Mouse (Mus musculus) cerebellum, postnatal 10 days (tissue): ENCODE measurements around the gene Zc3h18.

Experiments used
- DNase-seq, 2 experiments: peaks; one replicate each; pipeline ENCODE4 v3.0.0; 2021; ENCODE audit warnings: mixed read lengths in 2 of 2

Zc3h18 gene

DNA sequence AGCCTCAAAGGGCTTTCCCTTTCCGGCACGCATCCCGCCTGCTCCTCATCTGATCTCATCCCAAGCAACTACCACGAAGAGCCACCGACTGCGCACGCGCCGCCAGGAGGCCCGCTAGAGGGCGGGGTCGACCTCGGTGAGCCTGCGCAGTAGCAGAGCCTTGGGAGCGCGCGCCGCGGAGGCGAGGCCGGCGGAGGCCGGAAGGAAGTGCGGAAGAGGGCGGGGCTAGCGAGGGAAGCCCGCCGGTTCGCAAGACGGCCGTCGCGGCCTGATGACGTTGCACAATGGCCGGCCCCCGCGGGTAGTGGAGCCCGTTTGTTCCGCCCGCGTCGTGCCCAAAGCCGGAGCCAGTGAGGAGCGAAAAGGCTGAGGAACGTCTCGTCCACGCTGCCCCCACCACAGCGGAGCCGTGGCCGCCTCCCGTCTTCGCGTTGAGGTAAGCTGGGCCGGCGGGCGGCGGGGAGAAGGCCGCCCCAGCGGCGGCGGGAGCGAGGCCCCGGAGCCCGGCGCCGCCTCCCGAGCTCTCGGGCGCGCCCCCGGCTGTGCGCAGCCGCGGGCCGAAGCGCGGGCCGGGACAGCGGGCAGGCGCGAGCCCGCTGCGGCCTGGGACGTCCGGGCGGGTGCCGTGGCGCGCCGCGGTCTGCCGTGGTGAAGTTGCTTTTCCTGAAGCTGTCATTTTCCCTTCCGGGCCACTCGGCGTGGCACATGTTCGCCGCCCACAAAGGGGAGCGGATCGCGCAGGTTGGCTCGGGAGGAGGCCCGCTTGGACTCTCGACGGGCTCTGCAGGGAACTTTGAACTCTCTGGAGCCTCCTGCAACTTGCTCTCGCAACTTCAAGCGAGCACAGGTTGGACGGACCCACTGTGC is at the start of gene Zc3h18:
TSS of gene Zc3h18 (plus strand) at position 245 of the 867 bp plus-strand sequence.
- peak; percentile 100 for DNase-seq

DNA sequence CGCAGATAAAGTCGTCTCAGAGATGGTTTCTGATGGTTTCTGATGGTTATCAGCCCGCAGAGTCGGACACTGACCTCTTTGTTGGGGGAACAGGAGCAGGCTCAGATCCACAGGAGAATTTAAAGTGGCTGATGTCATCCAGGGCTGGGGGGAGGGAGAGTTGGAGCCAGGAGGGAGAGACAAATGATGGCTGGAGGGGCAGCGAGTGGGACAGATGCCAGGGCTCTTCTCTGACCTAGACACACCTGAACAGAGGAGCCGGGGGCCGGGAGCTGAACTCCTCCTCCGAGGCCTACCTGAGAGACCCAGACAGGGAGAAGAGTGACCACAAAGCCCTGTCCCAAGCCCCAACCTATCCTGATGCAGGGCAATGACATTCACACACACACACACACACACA is 47.3 kb upstream of the Zc3h18 start:
- peak; percentile 50 to 62 for DNase-seq

DNA sequence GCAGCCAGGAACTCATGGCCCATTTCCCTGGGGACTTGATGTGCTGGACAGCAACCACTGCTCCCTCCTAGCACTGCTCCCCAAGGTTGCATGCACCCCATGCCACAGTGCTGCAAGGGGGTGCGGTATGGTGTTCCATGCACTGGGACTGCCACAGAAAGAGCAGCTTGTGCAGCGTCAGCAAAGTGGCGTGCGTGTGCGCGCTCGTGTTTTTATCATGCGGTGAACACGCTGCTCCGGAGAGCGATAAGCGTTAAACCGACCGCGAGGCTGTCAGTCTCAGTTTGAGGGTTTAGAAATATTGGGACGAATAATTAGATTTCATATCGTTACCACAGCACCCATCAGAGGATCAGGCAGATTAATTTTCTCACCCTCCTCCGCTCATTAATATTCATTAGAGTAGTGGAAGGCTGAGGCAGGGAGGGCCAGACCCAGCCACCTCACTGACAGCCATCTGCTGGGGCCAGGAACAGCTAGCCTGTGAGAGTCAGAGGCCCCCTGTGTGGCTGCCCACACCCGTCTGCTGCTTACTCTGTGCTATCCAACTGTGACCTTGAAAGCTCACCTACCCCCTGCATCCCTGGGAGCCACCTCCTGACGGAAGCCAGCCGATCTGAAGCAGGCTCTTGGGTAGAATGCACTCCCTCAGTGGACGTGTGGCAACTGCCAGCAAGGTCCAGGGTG is 46.7 kb upstream of the Zc3h18 start:
- no peak for DNase-seq

DNA sequence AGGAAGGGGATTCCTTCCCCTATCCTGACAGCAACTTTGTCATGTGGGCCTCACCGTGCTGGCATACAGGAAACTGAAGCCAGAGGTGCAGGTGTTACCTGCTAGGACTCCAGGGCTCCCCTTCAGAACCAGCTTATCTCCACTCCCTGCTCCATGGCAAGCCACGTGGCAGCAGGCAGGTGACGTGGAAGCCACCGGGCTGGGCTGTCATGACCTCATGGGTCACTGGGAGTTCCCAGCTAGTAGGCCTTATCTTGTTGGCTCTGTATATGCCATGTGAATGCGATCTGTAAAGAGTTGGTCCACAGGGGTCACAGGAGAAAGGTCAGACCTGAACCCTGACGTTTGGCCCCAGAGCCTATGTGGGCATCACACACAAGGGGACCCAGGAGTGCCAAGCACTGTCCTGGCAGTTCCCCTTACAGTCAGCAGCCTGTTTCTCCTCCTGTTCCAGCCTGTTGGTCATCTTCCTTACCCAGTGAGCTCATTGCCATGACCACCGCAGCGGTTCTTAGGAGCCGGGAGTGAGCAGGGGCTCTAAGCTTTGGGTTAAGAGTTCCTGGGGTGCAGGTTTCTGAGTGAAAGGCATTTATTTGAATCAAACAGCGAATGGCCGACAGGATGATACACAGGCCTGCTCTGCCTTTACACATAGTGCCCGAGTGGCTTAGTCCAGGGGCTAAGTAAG is 45.8 kb upstream of the Zc3h18 start:
- no peak for DNase-seq

DNA sequence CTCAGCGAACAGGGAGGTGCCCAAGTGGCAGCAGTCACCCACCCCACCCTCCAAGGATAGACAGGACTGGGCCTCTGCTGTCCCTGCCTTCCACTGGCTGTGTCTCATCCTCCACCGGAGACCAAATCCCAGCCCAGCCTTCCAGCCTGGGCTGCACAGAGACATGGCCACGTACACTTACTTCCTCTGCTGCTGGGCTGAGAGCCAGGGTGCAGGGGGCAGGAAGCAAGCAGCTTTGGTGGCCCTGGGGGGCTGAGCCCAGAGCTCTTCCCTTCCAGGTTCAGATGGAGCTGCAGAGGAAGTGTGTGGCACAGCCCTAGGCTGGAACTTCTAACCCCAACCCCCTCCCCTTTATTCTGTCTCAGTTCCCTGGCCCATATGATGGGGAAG is 45.3 kb upstream of the Zc3h18 start:
- DNase-seq: peak in 1 of 2 experiments; percentile 57

DNA sequence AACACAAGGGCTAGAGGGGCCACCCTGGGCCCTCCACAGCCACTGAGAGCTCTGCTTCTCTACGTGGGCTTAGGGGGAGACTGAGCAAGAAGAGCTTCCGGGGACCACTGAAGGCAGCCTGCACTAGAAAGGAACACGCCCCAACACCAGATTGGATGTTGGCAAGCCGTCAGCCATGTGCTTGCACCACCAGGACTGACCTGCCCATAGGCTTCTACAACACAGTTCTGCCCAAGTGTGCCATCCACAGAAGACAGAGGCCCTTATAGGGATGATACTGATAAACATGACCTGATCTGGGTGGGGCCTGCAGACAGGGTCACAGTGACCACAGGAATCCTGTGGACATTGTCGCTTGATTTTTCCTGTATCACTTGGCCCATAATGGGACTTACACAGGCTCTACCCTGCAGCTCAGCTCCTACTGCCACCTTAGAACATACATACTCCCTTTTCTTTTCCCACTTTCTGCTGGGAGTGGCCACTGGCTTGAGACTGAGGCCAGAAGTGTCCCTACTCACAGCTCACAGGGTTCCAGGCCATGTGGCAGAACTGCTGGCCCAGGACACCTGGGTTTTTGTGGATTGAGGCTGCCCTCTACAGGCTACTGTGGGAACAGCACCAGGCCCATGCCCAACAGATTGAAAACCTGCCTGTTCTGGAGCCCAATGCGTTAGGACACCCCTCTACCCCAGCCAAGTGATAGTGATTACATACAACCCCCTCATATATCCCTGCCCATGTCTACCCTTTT is 43.5 kb upstream of the Zc3h18 start:
- peak; percentile 91 to 94 for DNase-seq

DNA sequence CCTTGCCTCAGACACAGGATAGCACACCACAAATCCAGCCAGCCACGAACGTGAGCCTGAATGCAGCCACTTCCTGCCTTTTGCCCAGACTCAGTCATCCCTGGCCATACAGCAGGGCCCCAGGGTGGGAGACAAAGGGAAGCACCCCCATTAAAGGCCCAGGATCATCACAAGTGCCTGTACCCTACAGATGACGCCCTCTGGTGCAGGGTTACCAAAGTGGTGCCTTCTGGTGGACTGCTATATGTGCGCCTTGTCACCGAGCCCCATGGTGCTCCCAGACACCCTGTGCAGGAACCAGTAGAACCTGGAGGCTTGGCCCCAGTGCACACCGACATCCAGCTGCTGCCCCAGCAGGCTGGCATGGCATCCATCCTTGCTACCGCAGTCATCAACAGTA is 42.9 kb upstream of the Zc3h18 start:
- DNase-seq: no peak

DNA sequence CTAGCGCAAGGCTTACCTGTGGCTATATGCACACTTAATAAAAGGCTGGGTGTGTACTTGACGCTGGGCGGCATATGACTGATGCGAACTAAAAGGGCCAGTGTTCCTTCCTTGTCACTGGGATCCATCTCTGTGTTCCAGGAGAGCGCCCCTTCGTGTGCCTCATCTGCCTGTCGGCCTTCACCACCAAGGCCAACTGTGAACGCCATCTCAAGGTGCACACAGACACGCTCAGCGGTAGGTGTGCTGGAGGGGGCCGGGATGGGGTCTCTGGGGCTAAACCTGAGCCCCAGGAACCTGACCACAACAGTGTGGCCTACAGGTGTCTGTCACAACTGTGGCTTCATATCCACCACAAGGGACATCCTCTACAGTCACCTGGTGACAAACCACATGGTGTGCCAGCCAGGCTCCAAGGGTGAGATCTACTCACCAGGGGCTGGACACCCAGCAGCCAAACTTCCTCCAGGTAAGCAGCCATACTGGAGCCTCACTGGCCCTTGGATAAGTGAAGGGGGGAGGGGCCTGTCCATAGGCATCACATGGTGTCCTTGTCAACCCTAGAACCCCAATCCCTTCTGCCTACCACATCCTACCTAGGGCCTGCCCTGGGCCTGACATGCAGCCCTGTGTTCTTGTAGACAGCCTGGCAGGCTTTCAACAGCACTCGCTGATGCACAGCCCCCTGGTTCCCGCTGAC is 41.5 kb upstream of the Zc3h18 start:
- peak in 1 of 2 experiments; percentile 54 for DNase-seq

DNA sequence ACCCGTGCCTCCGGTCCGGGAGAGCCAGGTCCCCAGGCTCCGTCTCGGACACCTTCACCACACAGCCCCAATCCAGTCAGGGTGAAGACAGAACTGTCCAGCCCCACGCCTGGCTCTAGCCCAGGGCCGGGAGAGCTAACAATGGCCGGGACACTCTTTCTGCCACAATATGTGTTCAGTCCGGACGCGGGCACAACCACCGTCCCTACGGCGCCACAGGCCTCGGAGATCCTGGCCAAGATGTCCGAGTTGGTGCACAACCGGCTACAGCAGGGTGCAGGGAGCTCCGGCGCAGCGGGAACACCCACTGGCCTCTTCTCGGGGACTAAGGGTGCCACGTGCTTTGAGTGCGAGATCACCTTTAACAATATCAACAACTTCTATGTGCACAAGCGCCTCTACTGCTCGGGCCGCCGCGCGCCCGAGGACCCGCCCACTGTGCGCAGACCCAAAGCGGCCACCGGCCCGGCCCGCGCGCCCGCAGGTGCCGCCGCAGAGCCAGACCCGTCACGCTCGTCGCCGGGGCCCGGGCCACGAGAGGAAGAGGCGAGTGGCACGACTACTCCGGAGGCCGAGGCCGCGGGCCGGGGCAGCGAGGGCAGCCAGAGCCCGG is 40.7 kb upstream of the Zc3h18 start:
- DNase-seq: peak; percentile 51 to 60

DNA sequence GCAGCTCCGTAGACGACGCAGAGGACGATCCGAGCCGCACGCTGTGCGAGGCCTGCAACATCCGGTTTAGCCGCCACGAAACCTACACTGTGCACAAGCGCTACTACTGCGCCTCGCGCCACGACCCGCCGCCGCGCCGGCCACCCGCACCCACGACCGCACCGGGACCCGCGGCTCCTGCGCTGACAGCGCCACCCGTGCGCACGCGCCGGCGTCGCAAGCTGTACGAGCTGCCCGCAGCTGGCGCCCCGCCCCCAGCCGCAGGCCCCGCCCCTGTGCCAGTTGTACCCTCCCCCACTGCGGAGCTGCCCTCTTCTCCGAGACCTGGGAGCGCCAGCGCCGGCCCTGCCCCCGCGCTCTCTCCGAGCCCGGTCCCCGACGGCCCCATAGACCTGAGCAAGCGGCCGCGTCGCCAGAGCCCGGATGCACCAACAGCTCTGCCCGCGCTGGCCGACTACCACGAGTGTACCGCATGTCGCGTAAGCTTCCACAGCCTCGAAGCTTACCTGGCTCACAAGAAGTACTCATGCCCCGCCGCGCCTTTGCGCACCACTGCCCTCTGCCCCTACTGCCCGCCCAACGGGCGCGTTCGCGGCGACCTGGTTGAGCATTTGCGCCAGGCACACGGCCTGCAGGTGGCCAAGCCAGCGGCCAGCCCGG is 40.0 kb upstream of the Zc3h18 start:
- peak; percentile 78 to 80 for DNase-seq

DNA sequence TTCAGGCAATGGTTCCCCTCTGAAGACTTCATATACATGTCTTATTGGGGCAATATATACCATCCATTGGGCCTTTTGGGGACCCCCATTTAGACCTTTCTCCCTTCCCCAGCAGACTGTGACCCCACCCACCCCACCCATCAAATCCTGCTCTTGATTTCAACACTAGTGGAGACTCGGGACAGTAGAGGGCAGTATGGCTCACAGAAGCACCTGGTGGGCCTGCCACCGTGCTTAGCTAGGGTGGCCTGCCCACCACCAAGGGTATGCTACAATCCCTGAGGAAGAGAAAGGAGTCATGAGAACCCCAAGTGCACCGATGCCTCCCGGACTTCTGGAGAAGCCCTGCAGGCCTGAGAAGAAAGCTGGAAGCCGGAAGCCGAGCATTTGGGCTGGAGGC is 37.6 kb upstream of the Zc3h18 start:
- peak; percentile 64 to 66 for DNase-seq

DNA sequence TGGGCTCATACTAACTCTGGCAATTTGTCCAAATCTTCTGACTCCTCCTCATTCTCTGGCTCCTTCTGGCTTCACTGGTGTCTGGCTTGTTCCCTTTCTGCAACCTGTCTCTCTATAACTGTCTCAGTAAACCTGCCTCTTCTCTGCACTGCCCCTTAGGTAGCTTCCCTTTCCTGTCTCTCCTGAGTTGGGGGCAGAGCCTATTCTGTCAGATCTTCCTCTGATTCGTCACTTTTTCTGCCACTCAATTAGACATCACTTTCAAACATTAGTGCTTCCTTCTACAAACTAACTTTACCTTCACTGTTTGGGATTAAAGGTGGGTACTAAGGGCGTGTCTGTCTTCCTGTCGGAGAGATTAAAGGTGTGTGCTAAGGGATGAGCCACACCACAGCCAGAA is 35.6 kb upstream of the Zc3h18 start:
- DNase-seq: no peak

DNA sequence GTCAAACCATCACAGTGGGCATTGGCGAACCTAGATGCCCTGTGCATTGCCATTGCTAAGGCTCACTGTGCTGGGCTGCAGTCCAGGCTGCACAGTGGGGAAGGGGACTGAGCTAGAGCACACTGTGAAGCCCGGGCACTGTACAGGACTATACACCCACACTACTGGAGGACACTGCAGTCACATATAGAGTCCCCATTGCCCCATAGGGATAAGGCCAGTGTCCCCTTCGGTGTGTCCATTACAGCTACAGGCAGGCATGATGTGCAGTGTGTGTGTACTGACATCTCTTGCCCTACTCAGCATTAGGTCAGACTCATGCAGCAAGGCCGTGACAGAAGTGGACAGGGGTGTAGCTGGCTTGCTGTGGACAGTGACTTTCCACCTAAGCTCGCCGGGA is 34.6 kb upstream of the Zc3h18 start:
- peak in 1 of 2 experiments; percentile 59 for DNase-seq

DNA sequence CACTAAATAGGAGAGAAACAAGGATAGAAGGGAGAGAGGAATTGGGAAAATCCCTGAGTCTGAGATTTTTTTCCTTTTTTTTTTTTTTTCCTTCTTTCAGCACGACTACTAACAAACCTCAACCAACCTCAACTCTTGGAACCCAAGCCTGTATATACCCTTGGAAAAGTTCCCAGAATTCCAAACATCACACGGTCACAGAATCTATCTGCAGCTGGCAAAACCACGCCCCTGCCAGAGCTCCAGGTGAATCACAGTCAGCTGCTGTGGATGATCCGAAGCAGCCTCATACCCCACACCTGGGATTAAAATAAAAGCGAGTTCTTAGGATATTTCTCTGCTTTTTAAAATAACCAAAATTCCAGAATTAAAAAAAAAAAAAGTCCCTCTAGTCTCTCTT is 34.0 kb upstream of the Zc3h18 start:
- DNase-seq: no peak

DNA sequence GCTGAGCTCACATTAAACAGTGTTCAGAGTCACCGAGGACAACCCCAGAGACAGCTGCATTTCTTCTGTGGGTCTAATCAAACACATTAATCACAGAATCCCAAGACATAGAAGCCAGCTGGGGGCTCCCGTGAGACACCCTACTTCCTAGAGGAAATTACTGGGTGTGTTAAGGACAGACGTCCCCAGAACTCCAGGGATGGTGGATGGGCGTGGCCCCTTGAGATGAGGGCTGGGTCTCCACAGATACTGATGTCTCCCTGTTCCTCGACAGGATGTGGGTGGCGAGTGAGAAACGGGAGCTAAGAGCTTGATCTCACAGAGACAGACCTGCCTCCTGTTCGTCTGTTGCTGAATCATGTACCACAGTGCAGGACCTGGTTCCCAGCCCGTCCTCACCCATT is 33.6 kb upstream of the Zc3h18 start:
- peak in 1 of 2 experiments; percentile 42 for DNase-seq

DNA sequence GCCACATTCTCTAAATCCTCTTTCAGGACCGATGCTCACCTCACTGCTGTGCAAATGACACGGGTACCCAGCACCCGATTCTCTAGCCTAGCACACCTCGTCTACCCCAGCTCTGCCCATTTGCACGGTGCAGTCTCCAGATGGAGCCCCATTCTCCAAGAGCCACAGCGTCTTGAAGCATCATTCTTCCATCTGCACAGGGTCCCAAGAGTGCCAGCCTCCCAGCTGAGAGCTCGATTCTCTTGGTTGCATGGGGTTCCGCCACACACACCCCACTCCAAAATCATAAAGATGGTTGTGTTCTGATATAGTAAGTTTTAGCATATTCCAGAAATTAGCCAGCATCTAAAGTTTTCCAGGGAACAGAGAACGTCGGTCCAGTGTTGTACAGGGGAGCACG is 33.1 kb upstream of the Zc3h18 start:
- DNase-seq: peak in 1 of 2 experiments; percentile 46

DNA sequence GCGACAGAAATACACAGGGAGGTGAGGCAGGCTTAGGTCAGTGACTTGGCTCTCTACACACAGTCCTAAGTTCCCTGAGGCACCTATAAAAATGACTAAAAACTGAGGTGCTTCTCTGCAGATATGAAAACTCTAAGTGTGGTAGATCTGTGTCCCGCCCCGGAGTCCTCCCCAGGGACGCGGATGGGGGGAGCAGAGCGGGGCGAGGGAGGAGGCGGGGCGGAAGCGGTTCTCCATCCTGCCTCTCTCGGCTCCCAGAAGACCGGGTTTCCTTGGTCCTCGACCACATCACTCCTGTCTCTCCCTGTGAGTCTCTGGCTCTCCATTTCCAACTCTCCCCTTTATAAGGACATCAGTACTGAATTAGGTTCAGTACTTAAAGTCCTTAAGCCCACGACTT is 32.7 kb upstream of the Zc3h18 start:
- peak in 1 of 2 experiments; percentile 60 for DNase-seq

DNA sequence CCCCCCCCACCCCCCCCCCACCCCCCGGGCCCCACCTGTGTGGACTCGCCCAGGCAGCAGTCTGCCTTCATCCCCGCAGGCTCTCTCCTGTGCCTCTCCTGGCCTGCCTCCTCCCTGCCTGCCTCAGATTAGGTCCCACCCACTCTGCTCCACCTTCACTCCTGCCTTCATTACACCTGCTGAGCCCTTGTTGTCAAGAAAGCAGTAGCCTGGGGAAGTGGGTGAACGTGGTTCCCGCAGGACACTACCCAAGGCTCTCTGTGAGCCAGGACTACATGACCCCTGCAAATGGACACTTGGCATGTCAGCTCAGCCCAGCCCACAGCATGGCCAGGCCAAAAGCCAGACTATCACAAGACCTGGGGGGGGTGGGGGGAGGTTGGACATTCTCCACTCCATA is 32.2 kb upstream of the Zc3h18 start:
- no peak for DNase-seq

DNA sequence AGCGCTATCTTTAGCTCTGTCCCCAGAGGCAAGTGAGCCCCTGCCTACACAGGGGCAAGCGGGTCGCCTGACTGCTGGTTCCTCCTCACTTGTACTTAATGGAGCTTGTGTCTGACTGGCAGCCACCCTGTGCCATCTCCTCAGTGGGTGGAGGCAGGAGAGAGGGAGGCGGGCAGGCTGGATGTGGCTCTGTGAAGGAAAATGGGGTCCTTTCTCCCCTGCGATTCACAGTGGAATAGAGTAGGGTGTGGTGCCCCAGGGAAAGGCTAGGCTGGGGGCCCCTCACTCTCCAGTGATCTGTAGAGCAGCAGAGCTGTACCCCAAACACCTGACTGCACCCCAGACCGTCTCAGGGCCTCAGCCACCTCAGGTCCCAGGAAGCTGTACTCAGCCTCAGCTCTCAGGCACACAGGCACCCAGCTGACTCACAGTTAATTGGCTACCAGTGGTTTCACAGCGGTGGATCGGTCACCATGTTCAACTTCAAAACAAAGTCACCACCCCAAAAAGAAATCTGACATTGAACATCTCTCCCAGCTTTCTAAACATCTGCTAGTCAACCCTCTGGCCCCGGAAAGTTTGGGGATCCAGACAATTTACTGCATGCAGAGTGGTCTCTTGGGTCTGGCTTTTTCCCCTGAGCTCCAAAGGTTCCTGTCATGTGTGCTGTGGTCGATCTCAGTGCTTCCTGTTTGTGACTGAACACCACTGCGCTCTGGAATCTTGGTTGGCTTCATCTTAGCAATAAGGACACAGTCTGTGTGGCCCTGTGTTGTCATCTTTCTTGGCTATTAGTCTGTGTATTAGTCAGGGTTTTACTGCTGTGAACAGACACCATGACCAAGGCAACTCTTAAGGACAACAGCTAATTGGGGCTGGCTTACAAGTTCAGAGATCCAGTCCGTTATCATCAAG is 31.0 kb upstream of the Zc3h18 start:
- peak in 1 of 2 experiments; percentile 22 for DNase-seq
